Mouse (Mus musculus) myocyte (in vitro differentiated cells): Measurements from ENCODE around the gene Stat6. TPM values are rescaled to one million over a fixed set of nuclear protein-coding genes. Genes with fewer than 3 reads are reported as not detected.

ENCODE experiments used
- H3K27me3 ChIP-seq: one replicate; pipeline ENCODE4 v1.6.1; 2011; ENCODE audit not compliant: control insufficient read depth, insufficient read depth, insufficient read length
- H3K36me3 ChIP-seq: one replicate; pipeline ENCODE4 v1.6.1; 2011; ENCODE audit not compliant: control insufficient read depth, insufficient read depth
- H3K4me2 ChIP-seq: one replicate; pipeline ENCODE4 v1.6.1; 2011; ENCODE audit warnings: low read depth, control low read depth
- H3K4me3 ChIP-seq: one replicate; pipeline ENCODE4 v1.5.1; 2011; ENCODE audit warnings: mild to moderate bottlenecking, control low read depth, moderate library complexity
- H3K79me2 ChIP-seq: one replicate; pipeline ENCODE4 v1.6.1; 2011; ENCODE audit not compliant: control insufficient read depth, insufficient read depth
- H3ac ChIP-seq: one replicate; pipeline ENCODE4 v1.6.1; 2011; ENCODE audit not compliant: control insufficient read depth, insufficient read length
- CEBPB ChIP-seq: IDR thresholded peaks from 2 replicates; pipeline ENCODE4 v1.6.1; 2011; ENCODE audit warnings: mild to moderate bottlenecking, moderate library complexity; ENCODE audit not compliant: poor library complexity, insufficient read depth, severe bottlenecking
- E2F4 ChIP-seq: IDR thresholded peaks from one replicate; pipeline ENCODE4 v1.6.1; 2011; ENCODE audit warnings: mild to moderate bottlenecking, control low read depth, moderate library complexity; ENCODE audit not compliant: insufficient read depth
- MAX ChIP-seq: IDR thresholded peaks from one replicate; pipeline ENCODE4 v1.6.1; 2011; ENCODE audit warnings: low read depth, mild to moderate bottlenecking, control low read depth
- MYOD1 ChIP-seq, 3 experiments: IDR thresholded peaks; one replicate each; pipeline ENCODE4 v1.6.1; 2011; ENCODE audit warnings: control low read depth in 2 of 3, low read depth in 2 of 3, mild to moderate bottlenecking in 2 of 3, moderate library complexity in 1 of 3; ENCODE audit not compliant: insufficient read length in 2 of 3, control insufficient read depth in 1 of 3
- MYOG ChIP-seq, 3 experiments: IDR thresholded peaks; one replicate each; pipeline ENCODE4 v1.6.1; 2011; ENCODE audit warnings: control low read depth in 2 of 3, low read depth in 2 of 3, mild to moderate bottlenecking in 2 of 3; ENCODE audit not compliant: insufficient read length in 2 of 3, control insufficient read depth in 1 of 3, insufficient read depth in 1 of 3
- POLR2A ChIP-seq: IDR thresholded peaks from one replicate; pipeline ENCODE4 v1.6.1; 2011; ENCODE audit warnings: low read depth, mild to moderate bottlenecking, control low read depth, moderate library complexity; ENCODE audit not compliant: insufficient read length
- POLR2AphosphoS2 ChIP-seq: IDR thresholded peaks from one replicate; pipeline ENCODE4 v1.6.1; 2011; ENCODE audit warnings: low read depth, control low read depth; ENCODE audit not compliant: insufficient read length
- REST ChIP-seq: IDR thresholded peaks from one replicate; pipeline ENCODE4 v1.6.1; 2011; ENCODE audit warnings: mild to moderate bottlenecking, control low read depth, moderate library complexity; ENCODE audit not compliant: insufficient read depth, insufficient read length
- SRF ChIP-seq: IDR thresholded peaks from one replicate; pipeline ENCODE4 v1.6.1; 2011; ENCODE audit warnings: low read depth; ENCODE audit not compliant: control insufficient read depth, insufficient read length
- TCF12 ChIP-seq: IDR thresholded peaks from one replicate; pipeline ENCODE4 v1.6.1; 2011; ENCODE audit warnings: mild to moderate bottlenecking, control low read depth; ENCODE audit not compliant: poor library complexity, insufficient read depth, severe bottlenecking
- TCF3 ChIP-seq: IDR thresholded peaks from one replicate; pipeline ENCODE4 v1.6.1; 2011; ENCODE audit warnings: low read depth, control low read depth; ENCODE audit not compliant: insufficient read length
- USF1 ChIP-seq: IDR thresholded peaks from one replicate; pipeline ENCODE4 v1.6.1; 2011; ENCODE audit warnings: low read depth, mild to moderate bottlenecking, control low read depth, moderate library complexity
- polyA plus RNA-seq: library from polyadenylated mRNA; unstranded; fragments of >200 nt; fragmentation: generic; extraction: Trizol; gene quantifications from one replicate; pipeline ENCODE4 v1.2.1, GENCODE M21; 2012; ENCODE audit warnings: missing spikeins

The Stat6 gene
- polyA plus RNA-seq, 1 experiment, result 0.26 TPM

DNA sequence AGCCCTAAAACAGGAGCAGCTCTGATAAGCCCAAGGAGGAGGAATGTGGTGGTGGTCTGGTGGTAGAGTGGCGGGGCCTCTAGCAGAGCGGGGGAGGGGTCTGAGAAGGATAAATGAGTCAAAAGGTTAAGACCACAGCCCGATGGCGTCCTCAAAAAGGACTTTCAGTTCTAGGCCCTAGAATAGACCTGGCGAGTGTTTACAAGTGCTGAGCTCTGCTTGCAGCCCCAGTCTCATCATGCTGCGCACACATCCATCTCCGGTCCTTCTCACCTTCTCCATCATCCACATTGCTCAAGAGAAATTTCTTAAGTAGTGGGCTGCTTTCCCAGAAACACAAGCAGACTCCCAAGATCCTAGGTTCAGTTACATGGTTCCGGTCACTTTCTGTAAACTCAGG, 44.2 kb upstream of the Stat6 start:
- Histone ChIP-seq H3K79me2 (peaks cover 16% of the 10 kb centered on the region), H3K4me2 (no peak overlapping the region), H3K4me3 (no peak overlapping the region), H3ac (no peak overlapping the region), H3K27me3 (no peaks in the 10 kb centered on the region), H3K36me3 (peaks cover 32% of the 10 kb centered on the region)
- TF ChIP-seq REST (no peak), TCF12 (no peak), POLR2AphosphoS2 (no peak), TCF3 (no peak), POLR2A (no peak), MAX (no peak), MYOD1 (IDR thresholded peaks at IDR 0.05; ENCODE audit: control insufficient read depth in 1 of 3, insufficient read length in 2 of 3, low read depth in 2 of 3) (no peak), SRF (no peak), MYOG (IDR thresholded peaks at IDR 0.05; ENCODE audit: control insufficient read depth in 1 of 3, insufficient read depth in 1 of 3, insufficient read length in 2 of 3, low read depth in 2 of 3) (no peak), CEBPB (no peak), E2F4 (no peak), USF1 (no peak)

GRCm38 (mm10) chr10:127599252-127599651, 43.5 kb upstream of the Stat6 start:
- Histone ChIP-seq H3K4me3 (no peak overlapping the region), H3K4me2 (no peak overlapping the region), H3K79me2 (peaks cover 16% of the 10 kb centered on the region), H3ac (no peak overlapping the region), H3K27me3 (no peaks in the 10 kb centered on the region), H3K36me3 (peaks cover 27% of the 10 kb centered on the region)
- no peak for TF ChIP-seq POLR2AphosphoS2
- TF ChIP-seq E2F4, result no peak
- TF ChIP-seq POLR2A, result no peak
- TF ChIP-seq REST, result no peak
- TF ChIP-seq USF1, result no peak
- no peak for TF ChIP-seq TCF3
- TF ChIP-seq MYOD1 (IDR thresholded peaks at IDR 0.05; ENCODE audit: control insufficient read depth in 1 of 3, insufficient read length in 2 of 3, low read depth in 2 of 3), result no peak
- no peak for TF ChIP-seq CEBPB
- no peak for TF ChIP-seq MYOG (IDR thresholded peaks at IDR 0.05; ENCODE audit: control insufficient read depth in 1 of 3, insufficient read depth in 1 of 3, insufficient read length in 2 of 3, low read depth in 2 of 3)
- TF ChIP-seq SRF, result no peak
- no peak for TF ChIP-seq MAX
- no peak for TF ChIP-seq TCF12

- Histone ChIP-seq H3K27me3 (no peaks in the 10 kb centered on the region), H3K4me2 (no peak overlapping the region), H3ac (no peak overlapping the region), H3K4me3 (no peak overlapping the region), H3K36me3 (peaks cover 20% of the 10 kb centered on the region), H3K79me2 (peaks cover 16% of the 10 kb centered on the region)
- TF ChIP-seq USF1 (no peak), REST (no peak), POLR2A (no peak), TCF12 (no peak), SRF (no peak), POLR2AphosphoS2 (no peak)
These were observed 42.8 kb upstream of the Stat6 start for GRCm38 (mm10) chr10:127599779-127600541.

DNA sequence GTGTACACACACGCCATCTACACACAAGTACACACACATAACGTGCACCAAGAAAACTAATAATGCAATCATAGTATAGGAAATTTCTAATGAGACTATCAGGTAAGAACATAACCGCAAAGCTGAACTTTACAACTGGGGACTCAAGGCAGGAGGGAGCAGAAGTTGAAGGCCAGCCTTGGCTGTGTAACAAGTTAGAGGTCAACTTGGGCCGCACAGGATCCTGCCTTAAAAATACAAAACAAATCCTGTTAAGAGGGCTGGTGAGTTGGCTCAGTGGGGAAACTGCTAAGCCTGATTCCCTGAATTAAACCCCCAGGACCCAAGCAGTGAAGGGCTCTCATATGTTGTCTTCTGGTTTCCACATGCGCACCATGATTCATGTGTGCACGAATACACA, 40.6 kb upstream of the Stat6 start:
- peaks cover 16% of the 10 kb centered on the region for H3K79me2 ChIP-seq
- no peak overlapping the region for H3ac ChIP-seq
- no peak overlapping the region for H3K4me2 ChIP-seq
- peaks cover 25% of the 10 kb centered on the region for H3K36me3 ChIP-seq
- H3K4me3 ChIP-seq, result no peak overlapping the region
- no peaks in the 10 kb centered on the region for H3K27me3 ChIP-seq
- no peak for TF ChIP-seq POLR2AphosphoS2
- TF ChIP-seq MYOD1 (IDR thresholded peaks at IDR 0.05; ENCODE audit: control insufficient read depth in 1 of 3, insufficient read length in 2 of 3, low read depth in 2 of 3), result no peak
- no peak for TF ChIP-seq E2F4
- TF ChIP-seq MAX, result no peak
- TF ChIP-seq POLR2A, result no peak
- no peak for TF ChIP-seq SRF
- no peak for TF ChIP-seq TCF3
- TF ChIP-seq CEBPB, result no peak
- TF ChIP-seq MYOG (IDR thresholded peaks at IDR 0.05; ENCODE audit: control insufficient read depth in 1 of 3, insufficient read depth in 1 of 3, insufficient read length in 2 of 3, low read depth in 2 of 3), result no peak
- TF ChIP-seq REST, result no peak
- no peak for TF ChIP-seq TCF12
- no peak for TF ChIP-seq USF1
